Mouse (Mus musculus) left cerebral cortex, postnatal 25 days (tissue): Measurements from ENCODE around the gene Supt7l. TPM values are rescaled to one million over a fixed set of nuclear protein-coding genes. Genes with fewer than 3 reads are reported as not detected.
A peak's percentile ranks its signal among the peaks of the same experiment; 100 is the strongest.
"Not testable (repeated sequence)": the region's sequence is repeated elsewhere in the genome, so short reads cannot be mapped to it uniquely, and the experiment has no call there.

Source experiments
- DNase-seq, 2 experiments: peaks; one replicate each; pipeline ENCODE4 v3.0.0; 2022; ENCODE audit warnings: low spot score in 2 of 2, mixed read lengths in 1 of 2
- intact Hi-C: fragments of 180-260 bp; cut with DNase I; formaldehyde crosslinking; loops from one replicate; pipeline ENCODE4 v1.15.1; 2025
- total RNA-seq, 2 experiments: library from RNA; stranded (reverse); gene quantifications; 2 replicates each; pipeline ENCODE4 v1.2.3; 2021

Supt7l gene
- 10 to 100 TPM; 16.7 to 17.2 TPM for total RNA-seq

- intact Hi-C loops, DNase-seq: not testable (repeated sequence)
Measured at GRCm38 (mm10) chr5:31527707-31528106, at the start of gene Supt7l. TSS of gene Supt7l (minus strand) at chr5:31527807.

GRCm38 (mm10) chr5:31576539-31576975 is 49.0 kb upstream of the Supt7l start:
- intact Hi-C loops: loop anchor here (2.0 kb wide), 1 partner anchor 14 kb away; no protein-coding TSS in a partner anchor
- DNase-seq: peak; percentile 54 to 91

- intact Hi-C loops: loop anchor here (5.0 kb wide), 1 partner anchor 124 kb away; the partner anchor contains the start of genes Babam2 and Rbks
- no peak for DNase-seq
Measured at GRCm38 (mm10) chr5:31573722-31574121, 46.1 kb upstream of the Supt7l start.

- DNase-seq: peak; percentile 44 to 85
- intact Hi-C loops: loop anchor here (2.0 to 5.0 kb wide), 2 partner anchors 26 to 126 kb away; partner anchors contain the start of genes Babam2, Mrpl33 and Rbks
Measured at GRCm38 (mm10) chr5:31571023-31571608, 43.5 kb upstream of the Supt7l start.

- intact Hi-C loops: no loop called here
- DNase-seq: no peak
Measured at GRCm38 (mm10) chr5:31567951-31568657, 40.5 kb upstream of the Supt7l start.

- intact Hi-C loops: no loop called here
Measured at GRCm38 (mm10) chr5:31566457-31566856, 38.9 kb upstream of the Supt7l start.

GRCm38 (mm10) chr5:31566026-31566425 is 38.4 kb upstream of the Supt7l start:
- intact Hi-C loops: no loop called here

More at GRCm38 (mm10) chr5:31566457-31566856, 38.9 kb upstream of the Supt7l start:
- no peak for DNase-seq

GRCm38 (mm10) chr5:31564976-31565375 is 37.4 kb upstream of the Supt7l start:
- intact Hi-C loops: loop anchor here (5.0 kb wide), 3 partner anchors 32 to 737 kb away; partner anchors contain the start of gene Mrpl33
- peak; percentile 10 to 59 for DNase-seq

More at GRCm38 (mm10) chr5:31566026-31566425, 38.4 kb upstream of the Supt7l start:
- no peak for DNase-seq

- DNase-seq: no peak
- intact Hi-C loops: loop anchor here (1.0 to 5.0 kb wide), 5 partner anchors 33 to 738 kb away; partner anchors contain the start of gene Mrpl33
Measured at GRCm38 (mm10) chr5:31563905-31564304, 36.3 kb upstream of the Supt7l start.

GRCm38 (mm10) chr5:31563496-31563895 is 35.9 kb upstream of the Supt7l start:
- intact Hi-C loops: loop anchor here (1.0 to 5.0 kb wide), 5 partner anchors 34 to 739 kb away; partner anchors contain the start of gene Mrpl33
- DNase-seq: peak; percentile 57 to 81

- peak; percentile 62 to 87 for DNase-seq
- intact Hi-C loops: loop anchor here (2.0 to 5.0 kb wide), 4 partner anchors 35 to 740 kb away; partner anchors contain the start of gene Mrpl33
Measured at GRCm38 (mm10) chr5:31562036-31562666, 34.5 kb upstream of the Supt7l start.

- DNase-seq: no peak
- intact Hi-C loops: loop anchor here (5.0 kb wide), 3 partner anchors 37 to 742 kb away; partner anchors contain the start of gene Mrpl33
Measured at GRCm38 (mm10) chr5:31560352-31560751, 32.7 kb upstream of the Supt7l start.

GRCm38 (mm10) chr5:31559401-31559800 is 31.8 kb upstream of the Supt7l start:
- intact Hi-C loops: no loop called here
- DNase-seq: no peak

- no peak for DNase-seq
- intact Hi-C loops: no loop called here
Measured at GRCm38 (mm10) chr5:31535228-31535627, 7.6 kb upstream of the Supt7l start.

GRCm38 (mm10) chr5:31528560-31528959 is 953 bp upstream of the Supt7l start:
- intact Hi-C loops: no loop called here
- DNase-seq: no peak

- DNase-seq: no peak
- intact Hi-C loops: no loop called here
Measured at GRCm38 (mm10) chr5:31527117-31527680, 408 bp downstream of the Supt7l start.

GRCm38 (mm10) chr5:31526354-31527116 is 1.1 kb downstream of the Supt7l start, which contains the start of gene Slc4a1ap:
TSS of gene Slc4a1ap (plus strand) at chr5:31526995.
- intact Hi-C loops: no loop called here
- peak; percentile 82 for DNase-seq

GRCm38 (mm10) chr5:31520556-31520955 is 7.1 kb downstream of the Supt7l start:
- intact Hi-C loops: no loop called here
- DNase-seq: no peak

- DNase-seq: no peak
- intact Hi-C loops: no loop called here
Measured at GRCm38 (mm10) chr5:31512481-31512880, 15.1 kb downstream of the Supt7l start.
